20 mouse cellular contexts compared by ENCODE assay signal in genomic region chr7:69061242-69061641, GRCm38 (mm10).
A peak's percentile ranks its signal among the peaks of the same experiment; 100 is the strongest.
DNase-seq lines count a peak whose midpoint lies in the region; ATAC-seq lines count a peak whose summit lies in the region.
"Had no signal": no experiment of that assay in that cellular context is flagged by ENCODE, and none has a peak within 500 bp of the region (broad histone marks: within the 10 kb centered on the region; RNA-seq: fewer than 3 reads in every experiment).

No protein-coding gene starts in this region.

- peak; percentile 77 for ATAC-seq in forebrain, embryonic 13.5 days
- ATAC-seq in hindbrain, embryonic 12.5 days (ENCODE audit: low FRiP score), result peak; percentile 67
- ATAC-seq in midbrain, embryonic 13.5 days, result peak; percentile 84
- ATAC-seq: CD4-positive, CD25-positive, alpha-beta regulatory T cell, adult 4 months; intestine, embryonic 15.5 days; Patski had no signal

- H3K27me3 ChIP-seq in forebrain, embryonic 13.5 days, result no peaks in the 10 kb centered on the region
- no peaks in the 10 kb centered on the region for H3K27me3 ChIP-seq in forebrain, embryonic 10.5 days (ENCODE audit: poor library complexity, severe bottlenecking)
- no peaks in the 10 kb centered on the region for H3K27me3 ChIP-seq in hindbrain, embryonic 12.5 days
- H3K27me3 ChIP-seq in midbrain, embryonic 13.5 days, result no peaks in the 10 kb centered on the region
- H3K27me3 ChIP-seq: heart, embryonic 12.5 days; intestine, embryonic 15.5 days; liver, embryonic 15.5 days; Patski had no signal

- 51% methylated on average over 4 of the region's 4 CpGs for WGBS in forebrain, embryonic 13.5 days
- 94% methylated on average over 4 of the region's 4 CpGs for WGBS in forebrain, embryonic 10.5 days
- 72% methylated on average over 4 of the region's 4 CpGs for WGBS in hindbrain, embryonic 12.5 days
- 70% methylated on average over 4 of the region's 4 CpGs for WGBS in midbrain, embryonic 13.5 days

- peak overlapping the region; percentile 32; the same call in 1 of the 2 replicates for H3K27ac ChIP-seq in forebrain, embryonic 13.5 days
- no peak overlapping the region for H3K27ac ChIP-seq in forebrain, embryonic 10.5 days
- no peak overlapping the region for H3K27ac ChIP-seq in hindbrain, embryonic 12.5 days
- no peak overlapping the region for H3K27ac ChIP-seq in midbrain, embryonic 13.5 days
- H3K27ac ChIP-seq: gastrocnemius, adult 2 months; intestine, embryonic 15.5 days; liver, embryonic 15.5 days; macrophage had no signal

- no peaks in the 10 kb centered on the region for H3K9me3 ChIP-seq in forebrain, embryonic 13.5 days (replicated peaks)
- H3K9me3 ChIP-seq in forebrain, embryonic 10.5 days, result no peaks in the 10 kb centered on the region
- no peaks in the 10 kb centered on the region for H3K9me3 ChIP-seq in hindbrain, embryonic 12.5 days (replicated peaks)
- no peaks in the 10 kb centered on the region for H3K9me3 ChIP-seq in midbrain, embryonic 13.5 days
- H3K9me3 ChIP-seq: heart, embryonic 12.5 days; intestine, embryonic 15.5 days; liver, embryonic 15.5 days had no signal

- no peak overlapping the region for H3K4me2 ChIP-seq in forebrain, embryonic 13.5 days
- no peak overlapping the region for H3K4me2 ChIP-seq in hindbrain, embryonic 12.5 days (replicated peaks)
- no peak overlapping the region for H3K4me2 ChIP-seq in midbrain, embryonic 13.5 days (replicated peaks)
- H3K4me2 ChIP-seq: heart, embryonic 12.5 days; intestine, embryonic 15.5 days; liver, embryonic 15.5 days had no signal

- H3K4me1 ChIP-seq in forebrain, embryonic 13.5 days, result peaks cover 23% of the 10 kb centered on the region
- H3K4me1 ChIP-seq in forebrain, embryonic 10.5 days, result peaks cover 13% of the 10 kb centered on the region; the same call in 1 of the 2 replicates
- H3K4me1 ChIP-seq in hindbrain, embryonic 12.5 days, result peaks cover 12% of the 10 kb centered on the region
- H3K4me1 ChIP-seq in midbrain, embryonic 13.5 days (replicated peaks), result peaks cover 21% of the 10 kb centered on the region
- H3K4me1 ChIP-seq: intestine, embryonic 15.5 days; liver, embryonic 15.5 days had no signal

- no peak for DNase-seq in forebrain, embryonic 10.5 days (ENCODE audit: extremely low spot score, low spot score)
- peak; percentile 15 for DNase-seq in brain, adult 2 months (ENCODE audit: low read depth, low spot score)
- DNase-seq in right cerebral cortex, postnatal 4 days, result no peak
- DNase-seq in kidney, adult 18-20 months, result no peak
- DNase-seq in thymus, postnatal 36 days, result no peak
- DNase-seq: adrenal gland, adult 8-10 months; cerebellum, adult 11 months; gastrocnemius, adult 2 months; heart, postnatal 14 days; kidney, postnatal 4 days; thymus, postnatal 4 days had no signal

- H3K36me3 ChIP-seq in forebrain, embryonic 13.5 days (ENCODE audit: poor library complexity, severe bottlenecking), result no peaks in the 10 kb centered on the region
- H3K36me3 ChIP-seq in forebrain, embryonic 10.5 days (replicated peaks), result no peaks in the 10 kb centered on the region
- no peaks in the 10 kb centered on the region for H3K36me3 ChIP-seq in hindbrain, embryonic 12.5 days
- no peaks in the 10 kb centered on the region for H3K36me3 ChIP-seq in midbrain, embryonic 13.5 days
- H3K36me3 ChIP-seq: heart, embryonic 12.5 days; intestine, embryonic 15.5 days; liver, embryonic 15.5 days had no signal

- no peak overlapping the region for H3K4me3 ChIP-seq in forebrain, embryonic 13.5 days
- no peak overlapping the region for H3K4me3 ChIP-seq in forebrain, embryonic 10.5 days
- no peak overlapping the region for H3K4me3 ChIP-seq in hindbrain, embryonic 12.5 days
- no peak overlapping the region for H3K4me3 ChIP-seq in midbrain, embryonic 13.5 days (replicated peaks)
- H3K4me3 ChIP-seq: gastrocnemius, adult 2 months; heart, embryonic 12.5 days; intestine, embryonic 15.5 days; liver, embryonic 15.5 days had no signal

- H3K9ac ChIP-seq in forebrain, embryonic 13.5 days, result no peak overlapping the region
- no peak overlapping the region for H3K9ac ChIP-seq in hindbrain, embryonic 12.5 days
- H3K9ac ChIP-seq in midbrain, embryonic 13.5 days (replicated peaks), result no peak overlapping the region
- H3K9ac ChIP-seq: heart, embryonic 12.5 days; intestine, embryonic 15.5 days; liver, embryonic 15.5 days had no signal
